Mouse (Mus musculus): ENCODE measurements around the gene Daxx. TPM values are rescaled to one million over a fixed set of nuclear protein-coding genes. Genes with fewer than 3 reads are reported as not detected.
A peak's percentile ranks its signal among the peaks of the same experiment; 100 is the strongest.
"Not testable (repeated sequence)": the region's sequence is repeated elsewhere in the genome, so short reads cannot be mapped to it uniquely, and the experiment has no call there.

Gene Daxx
- total RNA-seq (2021) = 10 to 100 TPM; 10.2 to 11.7 TPM
- long read RNA-seq, experiment 1, partial matches to known transcripts = 2 of 3 reads
- long read RNA-seq, experiment 1, other reads (novel, unspliced or antisense) = 1 of 3 reads
- long read RNA-seq, experiment 2, transcript Daxx-201 (8 exons, 2,581 nt) = major isoform, 8 of 12 reads
- long read RNA-seq, experiment 2, partial matches to known transcripts = 2 of 12 reads
- long read RNA-seq, experiment 2, other reads (novel, unspliced or antisense) = 2 of 12 reads

DNA sequence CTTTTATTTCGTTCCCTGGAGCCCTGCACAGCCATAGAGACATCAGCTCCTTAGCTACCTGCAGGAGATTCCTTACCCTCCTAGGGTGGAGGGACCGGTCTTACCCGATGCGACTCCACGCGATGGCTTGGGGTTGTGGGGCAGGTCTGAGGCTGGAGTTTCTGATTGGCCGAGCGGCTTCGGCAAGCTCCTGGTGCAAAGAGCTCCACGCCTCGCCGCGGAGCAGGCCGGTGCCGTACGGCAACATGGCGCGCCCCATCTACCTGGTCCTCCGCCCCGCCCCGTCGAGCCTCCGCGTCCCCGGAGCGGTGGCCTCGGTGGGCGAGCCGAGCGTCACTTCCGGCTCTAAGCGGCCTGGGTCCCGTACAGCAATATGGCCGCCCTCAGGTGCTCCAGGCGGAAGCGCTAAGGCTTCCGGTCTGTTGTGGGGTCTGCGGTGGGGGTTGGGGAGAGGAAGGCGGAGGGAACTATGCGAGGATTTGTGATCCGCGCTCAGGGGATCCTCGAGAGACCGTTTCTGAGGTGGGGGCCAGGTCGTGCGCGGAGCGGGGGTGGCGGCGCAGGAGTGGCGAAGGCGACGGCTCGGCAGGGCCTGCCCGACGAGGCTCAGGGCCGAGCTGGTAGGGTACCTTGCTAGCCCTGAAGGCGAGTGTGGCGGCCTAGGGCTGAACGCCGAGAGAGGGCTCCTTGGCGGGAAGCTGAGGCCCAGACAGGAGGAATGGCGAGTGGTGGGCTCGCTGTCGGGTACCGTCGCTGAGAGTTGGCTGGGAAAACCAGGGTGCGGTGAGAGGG is at the start of gene Daxx:
Gene Daxx (plus strand): TSS at position 338 of the 792 bp plus-strand sequence.
- peak; percentile 99 for DNase-seq

GRCm38 (mm10) chr17:33865330-33866030 is 43.7 kb upstream of the Daxx start:
- no peak for DNase-seq

DNA sequence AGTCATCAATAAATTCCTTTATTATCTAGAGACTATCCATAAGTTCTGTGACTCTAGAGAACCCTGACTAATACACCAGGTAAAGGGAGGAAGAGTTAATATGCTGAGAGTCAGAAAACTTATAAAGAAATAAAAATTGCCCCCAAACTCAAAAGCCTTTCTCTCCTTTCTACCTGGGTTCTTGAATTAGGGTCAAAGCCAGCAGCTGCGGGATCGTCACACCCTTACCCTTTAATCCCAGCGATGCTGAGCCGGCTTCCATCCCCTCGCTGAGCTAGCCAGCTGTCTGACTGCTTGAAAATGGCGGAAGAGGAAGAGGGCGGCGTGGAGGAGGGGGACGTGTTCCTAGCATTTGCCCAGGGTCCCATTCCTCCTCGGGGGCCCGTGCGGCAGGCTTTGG is 35.7 kb upstream of the Daxx start, which contains the start of gene Gm7029:
Gene Gm7029 (plus strand): TSS at position 301 of the 400 bp plus-strand sequence.
- not testable (repeated sequence) for DNase-seq

DNA sequence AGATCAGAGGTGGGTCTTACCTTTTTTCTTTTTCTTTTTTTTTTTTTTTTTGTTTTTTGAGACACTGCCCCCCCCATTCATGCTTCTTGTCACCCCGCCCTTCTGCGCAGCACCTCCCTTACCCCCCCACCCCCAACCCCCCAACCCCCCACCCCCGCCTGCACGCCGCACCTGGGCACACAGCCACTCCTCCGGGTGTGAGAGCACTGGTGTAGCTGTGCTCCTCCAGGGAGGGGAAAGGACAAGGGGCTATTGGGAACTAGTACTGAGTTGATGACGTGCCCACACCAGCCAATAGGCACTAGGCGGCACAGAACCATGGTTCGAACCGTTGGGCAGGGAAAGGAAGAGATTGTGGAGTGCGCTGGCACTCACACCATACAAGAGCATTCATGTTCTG is 34.8 kb upstream of the Daxx start:
- DNase-seq = no peak

DNA sequence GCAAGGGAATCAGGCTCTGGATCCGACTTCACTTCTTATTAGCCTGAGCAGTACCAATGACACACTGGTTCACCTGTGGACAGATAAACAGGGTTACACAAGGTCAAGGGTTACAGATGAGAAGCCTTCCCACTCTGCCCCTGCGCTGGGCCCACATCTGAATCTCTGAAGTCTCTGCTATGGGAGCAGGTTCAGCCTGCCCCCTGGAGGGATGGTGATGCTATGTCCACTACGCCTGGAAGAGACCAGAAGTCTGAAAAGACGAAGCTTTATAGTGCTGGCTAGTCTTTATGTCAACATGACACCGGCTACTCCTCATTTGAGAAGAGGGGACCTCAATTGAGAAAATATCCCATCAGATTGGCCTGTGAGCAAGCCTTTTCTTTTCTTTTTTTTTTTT is 33.4 kb upstream of the Daxx start:
- not testable (repeated sequence) for DNase-seq

DNA sequence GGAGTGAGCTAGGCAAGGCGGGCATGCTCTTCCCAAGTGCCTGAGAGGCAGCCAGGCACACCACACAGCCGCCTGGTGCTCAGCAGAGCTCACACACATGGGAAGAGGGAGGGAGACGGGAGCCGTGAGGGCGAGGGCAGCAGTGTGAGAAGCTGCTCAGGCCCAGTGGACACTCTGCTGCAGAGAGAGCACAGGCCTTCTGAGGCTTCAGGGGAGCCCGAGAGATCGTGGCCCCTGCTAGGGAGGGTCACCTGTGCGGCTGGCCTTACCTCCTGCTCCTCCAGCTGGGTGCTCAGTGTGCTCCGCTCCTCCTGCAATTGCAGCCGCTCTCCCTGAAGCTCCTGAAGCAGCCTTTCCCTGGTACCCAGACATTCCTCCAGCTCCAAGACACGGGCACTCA is 24.9 kb upstream of the Daxx start:
- DNase-seq = not testable (repeated sequence)

- not testable (repeated sequence) for DNase-seq
Observed at GRCm38 (mm10) chr17:33887802-33888201, 21.4 kb upstream of the Daxx start.

DNA sequence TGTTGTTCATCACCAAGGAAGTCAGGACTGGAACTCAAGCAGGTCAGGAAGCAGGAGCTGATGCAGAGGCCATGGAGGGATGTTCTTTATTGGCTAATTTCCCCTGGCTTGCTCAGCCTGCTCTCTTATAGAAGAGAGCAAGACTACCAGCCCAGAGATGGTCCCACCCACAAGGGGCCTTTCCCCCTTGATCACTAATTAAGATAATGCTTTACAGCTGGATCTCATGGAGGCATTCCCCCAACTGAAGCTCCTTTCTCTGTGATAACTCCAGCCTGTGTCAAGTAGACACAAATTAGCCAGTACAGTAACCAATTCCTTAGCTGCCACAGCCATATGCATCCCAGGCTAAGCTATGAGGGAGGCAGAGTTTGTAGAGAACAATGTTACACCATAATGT is 21.0 kb upstream of the Daxx start:
- not testable (repeated sequence) for DNase-seq

DNA sequence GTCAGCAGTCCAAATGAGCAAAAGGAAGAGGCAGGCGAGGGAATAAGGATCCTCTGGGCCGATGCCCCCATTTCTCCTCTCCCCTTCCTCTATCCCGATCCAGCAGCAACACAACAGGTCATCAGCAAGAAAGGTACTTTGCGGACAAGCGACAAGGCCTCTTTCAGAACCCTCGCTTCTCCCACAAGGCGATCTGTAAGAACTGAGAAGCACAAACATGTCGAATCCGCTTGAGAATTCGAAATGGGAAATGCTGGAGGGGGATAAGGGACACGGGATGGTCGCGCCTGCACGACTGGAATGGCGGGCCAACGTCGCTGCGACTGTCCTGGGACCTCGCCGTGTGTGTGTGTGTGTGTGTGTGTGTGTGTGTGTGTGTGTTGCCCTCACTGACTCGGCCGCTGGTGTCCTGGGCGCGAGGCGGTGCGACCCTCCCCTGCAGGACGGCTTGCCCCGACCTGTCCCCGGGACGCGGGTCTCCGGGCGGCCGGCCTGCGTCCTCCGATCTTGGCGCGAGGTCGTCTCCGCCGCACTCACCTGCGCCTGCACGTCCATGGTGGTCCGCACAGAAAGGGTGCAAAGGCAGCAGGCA is 19.2 kb upstream of the Daxx start:
- not testable (repeated sequence) for DNase-seq

DNA sequence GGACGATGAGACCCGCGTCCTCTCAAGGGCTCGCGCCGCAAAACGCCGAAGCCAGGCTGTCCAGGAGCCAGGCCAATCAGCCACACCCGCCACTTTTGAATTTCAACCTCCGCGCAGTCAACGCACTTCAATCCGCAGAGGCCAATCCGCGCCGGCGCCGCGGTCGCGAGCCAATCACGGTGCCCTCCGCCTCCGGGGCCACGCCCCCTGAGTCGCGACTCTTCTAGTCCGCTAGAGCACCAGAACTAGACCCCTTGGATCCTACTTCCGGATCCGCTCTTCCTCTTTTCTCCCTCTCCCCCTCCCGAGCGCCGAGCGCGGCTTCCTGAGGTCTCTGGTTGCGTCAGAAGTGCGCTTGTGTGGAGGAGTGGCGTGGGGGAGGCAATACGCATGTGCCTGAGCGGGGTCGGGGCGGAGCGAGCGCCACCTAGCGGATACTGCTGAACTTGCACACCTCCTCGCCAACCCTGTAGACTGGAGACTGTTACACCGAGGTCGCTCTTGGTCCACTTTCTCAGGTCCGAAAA is 18.6 kb upstream of the Daxx start, which contains the start of gene Kifc1:
Gene Kifc1 (minus strand): TSS at position 129 of the 527 bp plus-strand sequence.
- peak; percentile 100 for DNase-seq

GRCm38 (mm10) chr17:33891357-33891756 is 17.9 kb upstream of the Daxx start:
- no peak for DNase-seq

GRCm38 (mm10) chr17:33891892-33892291 is 17.3 kb upstream of the Daxx start:
- DNase-seq = not testable (repeated sequence)

GRCm38 (mm10) chr17:33892429-33892828 is 16.8 kb upstream of the Daxx start:
- no peak for DNase-seq

GRCm38 (mm10) chr17:33893011-33893410 is 16.2 kb upstream of the Daxx start:
- not testable (repeated sequence) for DNase-seq

GRCm38 (mm10) chr17:33897114-33897794 is 12.0 kb upstream of the Daxx start:
- DNase-seq = no peak

DNA sequence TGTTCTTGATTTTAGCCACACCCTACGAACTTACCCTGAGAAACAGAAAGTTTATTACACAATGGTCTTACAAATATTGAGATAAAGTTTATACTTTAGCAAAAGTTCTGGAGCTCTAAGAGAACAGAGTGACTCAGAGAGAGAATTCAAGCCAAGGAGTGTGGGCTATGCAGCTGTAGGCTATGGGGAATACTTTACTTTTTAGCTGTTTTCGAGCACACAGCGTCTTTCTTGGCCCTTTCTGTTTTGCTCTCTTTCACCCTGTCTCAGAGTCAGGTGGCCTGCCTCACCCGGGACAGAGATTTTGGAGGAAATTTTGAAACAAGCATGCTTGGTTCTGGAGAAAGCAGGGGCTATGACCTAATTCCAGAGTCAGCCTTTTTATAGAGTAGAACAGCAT is 11.0 kb upstream of the Daxx start:
- DNase-seq = not testable (repeated sequence)

DNA sequence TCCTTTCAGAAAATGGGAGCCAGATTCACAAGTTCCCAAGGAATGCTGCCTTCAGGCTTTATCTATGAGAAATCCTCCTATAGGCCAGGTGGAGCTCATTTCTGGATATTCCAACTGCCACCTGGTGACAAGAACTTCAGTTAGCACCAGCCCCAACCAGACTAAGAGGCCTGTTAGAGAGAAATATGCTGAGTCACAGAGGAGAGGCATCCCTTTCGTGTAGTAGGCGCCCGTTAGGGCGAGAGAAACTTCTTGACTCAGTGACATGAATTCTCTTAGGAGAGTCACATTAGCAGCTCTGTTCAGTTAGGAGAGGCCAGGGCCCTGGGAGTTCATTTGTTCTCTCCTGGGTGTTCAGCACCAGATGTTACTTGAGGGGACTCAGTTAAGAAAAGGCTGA is 9.6 kb upstream of the Daxx start:
- DNase-seq = no peak

DNA sequence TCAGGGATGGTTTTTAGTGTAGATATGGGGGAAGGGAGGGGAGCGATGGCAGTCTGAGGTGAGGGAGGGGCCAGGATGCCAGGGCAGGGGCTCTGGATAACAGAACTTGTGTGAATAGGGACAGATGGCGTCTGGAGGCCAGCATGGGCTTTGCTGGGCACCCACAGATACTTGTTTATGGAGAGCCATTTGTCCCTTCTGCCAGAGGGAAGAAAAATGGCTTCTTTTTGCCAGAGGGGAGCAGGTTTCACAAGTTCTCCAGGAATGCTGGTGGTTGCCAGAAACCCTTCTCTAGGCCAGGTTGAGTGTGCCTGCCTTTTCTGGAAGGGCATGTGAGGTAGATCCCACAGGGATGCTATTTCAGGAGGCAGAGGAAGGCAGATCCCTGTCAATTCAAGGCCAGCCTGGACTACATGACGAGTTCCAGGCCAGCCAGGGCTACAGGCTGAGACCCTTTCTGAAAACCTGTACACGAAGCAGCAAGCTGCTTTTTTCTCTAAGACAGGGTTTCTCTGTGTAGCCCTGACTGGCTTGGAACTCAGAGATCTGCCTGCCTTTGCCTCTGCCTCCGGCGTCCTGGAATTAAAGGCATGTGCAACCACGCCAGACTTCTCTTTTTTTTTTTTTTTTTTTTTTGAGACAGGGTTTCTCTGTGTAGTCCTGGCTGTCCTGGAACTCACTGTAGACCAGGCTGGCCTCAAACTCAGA is 8.8 kb upstream of the Daxx start:
- no peak for DNase-seq

DNA sequence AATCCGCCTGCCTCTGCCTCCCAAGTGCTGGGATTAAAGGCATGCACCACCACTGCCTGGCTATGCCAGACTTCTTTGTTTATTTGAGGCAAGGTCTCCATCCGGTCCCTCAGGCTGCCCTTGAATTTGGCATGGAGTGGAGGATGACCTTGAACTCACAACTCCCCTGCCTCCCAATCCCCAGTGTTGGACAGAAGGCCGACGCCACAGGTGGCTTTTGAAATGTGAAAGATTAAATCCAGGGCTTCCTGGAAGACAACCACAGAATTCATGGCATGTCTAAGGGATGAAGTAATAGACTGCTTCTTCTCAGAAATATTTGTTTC is 8.3 kb upstream of the Daxx start:
- no peak for DNase-seq

GRCm38 (mm10) chr17:33901653-33902052 is 7.6 kb upstream of the Daxx start:
- DNase-seq = no peak

DNA sequence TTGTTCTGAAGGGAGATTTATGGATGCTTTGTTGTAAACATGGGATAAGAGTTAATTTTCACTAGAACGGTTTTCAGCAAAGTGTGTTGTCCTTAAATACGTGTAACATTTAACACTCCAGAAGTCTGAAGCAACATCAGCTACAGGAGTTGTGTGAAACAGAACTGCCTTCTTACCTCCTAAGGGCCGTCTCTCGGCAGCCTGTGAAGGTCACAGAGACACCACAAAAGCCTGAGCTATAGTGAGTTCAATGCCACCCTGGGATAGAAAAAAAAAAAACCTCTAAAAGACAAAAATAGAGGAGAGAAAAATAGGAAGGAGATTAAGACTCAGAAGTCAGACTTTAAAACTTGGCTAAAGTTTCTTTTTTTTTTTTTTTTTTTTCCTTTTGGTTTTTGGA is 7.1 kb upstream of the Daxx start:
- DNase-seq = no peak

Measured in gastrocnemius, postnatal 25 days (tissue).